Mouse (Mus musculus) CH12.LX (cell line): ENCODE data around the gene Tsnaxip1. TPM values are rescaled to one million over a fixed set of nuclear protein-coding genes. Genes with fewer than 3 reads are reported as not detected.

Experiments used
- DNase-seq: peaks from one replicate; pipeline ENCODE4 v3.0.0-alpha.2; 2013; ENCODE audit errors: extremely low read depth
- H3K27ac ChIP-seq: 2 replicates; pipeline ENCODE4 v1.5.1; 2012; ENCODE audit warnings: low read depth, mild to moderate bottlenecking, control low read depth, moderate library complexity; ENCODE audit not compliant: insufficient read depth
- H3K27me3 ChIP-seq: replicated peaks from 2 replicates; pipeline ENCODE3; 2012; ENCODE audit warnings: inconsistent platforms
- H3K36me3 ChIP-seq, 2 experiments: replicated peaks in 1 of 2; 2 replicates each; pipeline versions ENCODE3 to v1.6.1; 2012; ENCODE audit warnings: inconsistent platforms in 1 of 2, low read length in 1 of 2, mild to moderate bottlenecking in 1 of 2, mixed read lengths in 1 of 2, moderate library complexity in 1 of 2; ENCODE audit not compliant: control insufficient read depth in 1 of 2, insufficient read depth in 1 of 2
- H3K4me1 ChIP-seq, 2 experiments: 2 replicates each; pipeline ENCODE4 v1.6.1; 2012; ENCODE audit warnings: inconsistent platforms in 1 of 2, moderate library complexity in 1 of 2; ENCODE audit not compliant: insufficient read depth in 2 of 2, control insufficient read depth in 1 of 2
- H3K4me2 ChIP-seq: 2 replicates; pipeline ENCODE4 v1.6.1; 2012; ENCODE audit warnings: low read depth, mild to moderate bottlenecking, control low read depth; ENCODE audit not compliant: poor library complexity, insufficient read depth, severe bottlenecking
- H3K4me3 ChIP-seq, 3 experiments: fragments of 150-350 bp in 1 of 3; sonication (generic) in 1 of 3; replicated peaks in 1 of 3; 2 replicates each; pipeline versions ENCODE3 to v1.5.1; 2011 to 2012; ENCODE audit warnings: low read depth in 2 of 3, low read length in 2 of 3, mild to moderate bottlenecking in 2 of 3, moderate library complexity in 2 of 3, control low read depth in 1 of 3, improper control_type of control experiment in 1 of 3, inconsistent platforms in 1 of 3, mixed read lengths in 1 of 3; ENCODE audit not compliant: poor library complexity in 1 of 3
- H3K79me2 ChIP-seq: replicated peaks from 2 replicates; pipeline ENCODE4 v1.6.1; 2012; ENCODE audit warnings: mild to moderate bottlenecking, moderate library complexity; ENCODE audit not compliant: control insufficient read depth, poor library complexity, insufficient read depth, severe bottlenecking; ENCODE audit errors: extremely low read depth
- H3K9ac ChIP-seq: 2 replicates; pipeline ENCODE4 v1.6.1; 2012; ENCODE audit warnings: low read depth, mild to moderate bottlenecking, control low read depth, moderate library complexity; ENCODE audit not compliant: insufficient read depth
- H3K9me3 ChIP-seq: replicated peaks from 2 replicates; pipeline ENCODE3; 2012; ENCODE audit warnings: low read length, inconsistent platforms, mixed read lengths
- CHD1 ChIP-seq: IDR thresholded peaks from 2 replicates; pipeline ENCODE4 v1.6.1; 2012; ENCODE audit warnings: low read depth, low read length, improper control_type of control experiment, inconsistent platforms
- CHD2 ChIP-seq: IDR thresholded peaks from 2 replicates; pipeline ENCODE4 v1.6.1; 2011; ENCODE audit warnings: low read length, improper control_type of control experiment
- CTCF ChIP-seq, 2 experiments: IDR thresholded peaks in 1 of 2; conservative IDR thresholded peaks in 1 of 2; 2 replicates each; pipeline ENCODE4 v1.5.1; 2011 to 2012; ENCODE audit warnings: low read depth in 2 of 2, low read length in 2 of 2, improper control_type of control experiment in 1 of 2, inconsistent platforms in 1 of 2, mild to moderate bottlenecking in 1 of 2, moderate library complexity in 1 of 2
- E2F4 ChIP-seq: IDR thresholded peaks from 2 replicates; pipeline ENCODE4 v1.6.1; 2011; ENCODE audit warnings: low read depth, low read length, improper control_type of control experiment; ENCODE audit not compliant: insufficient replicate concordance
- ELF1 ChIP-seq: IDR thresholded peaks from 2 replicates; pipeline ENCODE4 v1.6.1; 2014; ENCODE audit warnings: low read depth, mild to moderate bottlenecking, inconsistent platforms, low read length, improper control_type of control experiment
- EP300 ChIP-seq: IDR thresholded peaks from 2 replicates; pipeline ENCODE4 v1.6.1; 2011; ENCODE audit warnings: low read length, improper control_type of control experiment
- ETS1 ChIP-seq: conservative IDR thresholded peaks from 2 replicates; pipeline ENCODE4 v1.6.1; 2012; ENCODE audit warnings: low read depth, mild to moderate bottlenecking, inconsistent platforms, low read length, improper control_type of control experiment, moderate library complexity
- GABPA ChIP-seq: IDR thresholded peaks from 2 replicates; pipeline ENCODE4 v1.6.1; 2012; ENCODE audit warnings: low read depth, low read length, improper control_type of control experiment, inconsistent platforms; ENCODE audit not compliant: insufficient replicate concordance
- HCFC1 ChIP-seq: IDR thresholded peaks from 2 replicates; pipeline ENCODE4 v1.6.1; 2012; ENCODE audit warnings: low read depth, mild to moderate bottlenecking, inconsistent platforms, low read length, improper control_type of control experiment
- IRF4 ChIP-seq: IDR thresholded peaks from 2 replicates; pipeline ENCODE4 v1.6.1; 2014; ENCODE audit warnings: low read depth, mild to moderate bottlenecking, inconsistent platforms, low read length, improper control_type of control experiment
- JUN ChIP-seq: IDR thresholded peaks from 2 replicates; pipeline ENCODE4 v1.6.1; 2011; ENCODE audit warnings: low read depth, mild to moderate bottlenecking, low read length, improper control_type of control experiment, moderate library complexity; ENCODE audit not compliant: insufficient read depth
- JUND ChIP-seq: conservative IDR thresholded peaks from 2 replicates; pipeline ENCODE4 v1.6.1; 2011; ENCODE audit warnings: low read depth, low read length, improper control_type of control experiment
- KAT2A ChIP-seq: IDR thresholded peaks from 2 replicates; pipeline ENCODE4 v1.6.1; 2012; ENCODE audit warnings: low read length, improper control_type of control experiment, inconsistent platforms; ENCODE audit not compliant: insufficient replicate concordance
- MAFK ChIP-seq: IDR thresholded peaks from 2 replicates; pipeline ENCODE4 v1.6.1; 2011; ENCODE audit warnings: low read length, improper control_type of control experiment; ENCODE audit not compliant: insufficient replicate concordance
- MAX ChIP-seq: IDR thresholded peaks from 2 replicates; pipeline ENCODE4 v1.6.1; 2011; ENCODE audit warnings: low read length, improper control_type of control experiment
- MAZ ChIP-seq: IDR thresholded peaks from 2 replicates; pipeline ENCODE4 v1.6.1; 2012; ENCODE audit warnings: low read depth, mild to moderate bottlenecking, inconsistent platforms, low read length, improper control_type of control experiment, moderate library complexity
- MEF2A ChIP-seq: IDR thresholded peaks from 2 replicates; pipeline ENCODE4 v1.6.1; 2014; ENCODE audit warnings: low read depth, mild to moderate bottlenecking, inconsistent platforms, low read length, improper control_type of control experiment, borderline replicate concordance
- MXI1 ChIP-seq: IDR thresholded peaks from 2 replicates; pipeline ENCODE4 v1.6.1; 2011; ENCODE audit warnings: mild to moderate bottlenecking, low read depth, low read length, improper control_type of control experiment
- MYC ChIP-seq: IDR thresholded peaks from 2 replicates; pipeline ENCODE4 v1.6.1; 2011; ENCODE audit warnings: low read depth, mild to moderate bottlenecking, improper control_type of control experiment, low read length
- NELFE ChIP-seq: IDR thresholded peaks from 2 replicates; pipeline ENCODE4 v1.6.1; 2011; ENCODE audit warnings: low read depth, low read length, improper control_type of control experiment
- NRF1 ChIP-seq: IDR thresholded peaks from 2 replicates; pipeline ENCODE4 v1.6.1; 2014; ENCODE audit warnings: low read depth, mild to moderate bottlenecking, inconsistent platforms, low read length, improper control_type of control experiment, moderate library complexity
- POLR2A ChIP-seq: IDR thresholded peaks from 2 replicates; pipeline ENCODE4 v1.6.1; 2011; ENCODE audit warnings: low read depth, mild to moderate bottlenecking, improper control_type of control experiment, low read length
- POLR2AphosphoS2 ChIP-seq: IDR thresholded peaks from 2 replicates; pipeline ENCODE4 v1.6.1; 2011; ENCODE audit warnings: low read depth, low read length, improper control_type of control experiment
- SIN3A ChIP-seq: IDR thresholded peaks from 2 replicates; pipeline ENCODE4 v1.6.1; 2012; ENCODE audit warnings: low read length, improper control_type of control experiment, inconsistent platforms
- SMC3 ChIP-seq: IDR thresholded peaks from 2 replicates; pipeline ENCODE4 v1.6.1; 2011; ENCODE audit warnings: low read depth, low read length, improper control_type of control experiment
- TBP ChIP-seq: conservative IDR thresholded peaks from 2 replicates; pipeline ENCODE4 v1.6.1; 2011; ENCODE audit warnings: low read depth, low read length, improper control_type of control experiment
- TCF12 ChIP-seq: IDR thresholded peaks from 2 replicates; pipeline ENCODE4 v1.6.1; 2014; ENCODE audit warnings: low read depth, mild to moderate bottlenecking, inconsistent platforms, low read length, improper control_type of control experiment
- UBTF ChIP-seq: IDR thresholded peaks from 2 replicates; pipeline ENCODE4 v1.6.1; 2012; ENCODE audit warnings: low read depth, mild to moderate bottlenecking, inconsistent platforms, low read length, improper control_type of control experiment, moderate library complexity
- USF1 ChIP-seq: IDR thresholded peaks from 2 replicates; pipeline ENCODE4 v1.6.1; 2014; ENCODE audit warnings: low read depth, mild to moderate bottlenecking, inconsistent platforms, low read length, improper control_type of control experiment
- USF2 ChIP-seq: conservative IDR thresholded peaks from 2 replicates; pipeline ENCODE4 v1.6.1; 2011; ENCODE audit warnings: low read depth, low read length, improper control_type of control experiment
- ZKSCAN1 ChIP-seq: IDR thresholded peaks from 2 replicates; pipeline ENCODE4 v1.6.1; 2012; ENCODE audit warnings: low read depth, inconsistent platforms, low read length, improper control_type of control experiment, borderline replicate concordance
- ZMIZ1 ChIP-seq: IDR thresholded peaks from 2 replicates; pipeline ENCODE4 v1.6.1; 2012; ENCODE audit warnings: low read depth, mild to moderate bottlenecking, inconsistent platforms, low read length, improper control_type of control experiment
- ZNF384 ChIP-seq: IDR thresholded peaks from 2 replicates; pipeline ENCODE4 v1.6.1; 2012; ENCODE audit warnings: low read depth, low read length, improper control_type of control experiment, inconsistent platforms
- dilution Hi-C: fragments of 300-500 bp; cut with MboI; formaldehyde crosslinking; loops from 2 replicates; pipeline ENCODE4 v1.14.3; 2020; ENCODE audit warnings: low sequenced_read_pairs; ENCODE audit not compliant: extremely low pct_unique_long_range_greater_than_20kb, extremely low pct_ligation_motif_present
- in situ Hi-C: fragments of 300-500 bp; cut with MboI; formaldehyde crosslinking; loops from 3 replicates; pipeline ENCODE4 v1.14.3; 2019; ENCODE audit warnings: low sequenced_read_pairs, low pct_ligation_motif_present, low pct_unique_long_range_greater_than_20kb, mixed read lengths
- polyA plus RNA-seq: library from polyadenylated mRNA; unstranded; fragments of >175 nt; gene quantifications from 2 replicates; pipeline ENCODE4 v1.2.1, GENCODE M21; 2012; ENCODE audit warnings: low read depth; ENCODE audit not compliant: insufficient read length
- total RNA-seq, 2 experiments: library from RNA; depleted of rRNA; stranded (reverse); fragments of 300-350 nt in 1 of 2; fragments of >200 nt in 1 of 2; gene quantifications; 2 replicates each; pipeline ENCODE4 v1.2.3; 2012 to 2014

Tsnaxip1 gene
- total and polyA plus RNA-seq, 3 experiments: 0.13 to 0.50 (median 0.13) TPM

DNA sequence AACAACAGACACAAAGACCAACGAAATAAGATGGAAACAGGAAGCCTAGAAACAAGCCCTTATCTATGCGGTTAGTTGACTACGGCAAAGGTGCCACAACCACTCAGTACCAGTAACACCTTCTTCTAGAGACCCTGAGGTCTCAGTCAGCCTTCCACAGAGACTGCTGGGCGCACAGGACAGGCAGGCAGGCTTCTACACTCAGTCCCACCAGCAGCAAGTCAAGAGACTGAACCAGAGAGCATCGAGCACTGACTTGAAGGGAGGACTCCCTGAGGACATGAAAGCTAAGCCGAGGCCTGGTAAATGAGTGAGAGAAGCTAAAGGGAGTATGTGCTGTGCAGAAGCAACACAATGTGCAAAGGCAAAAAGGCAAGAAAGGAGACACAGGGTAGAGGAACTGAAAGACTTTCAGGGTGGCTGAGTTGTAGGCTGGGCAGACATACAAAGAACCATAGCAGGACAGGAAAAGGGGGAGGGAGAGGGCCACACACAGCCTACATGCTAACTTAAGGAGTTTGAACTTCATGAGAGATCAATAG is 17.2 kb upstream of the Tsnaxip1 start:
- H3K4me1 ChIP-seq: peaks cover 15 to 62% of the 10 kb centered on the region in 2 experiments
- peak; percentile 76 for DNase-seq
- no peak for TF ChIP-seq NELFE
- no peak for TF ChIP-seq USF2
- no peak for TF ChIP-seq JUND
- no peak for TF ChIP-seq ZMIZ1
- TF ChIP-seq MAX: no peak
- TF ChIP-seq USF1: no peak
- no peak for TF ChIP-seq ZKSCAN1
- no peak for TF ChIP-seq CHD2
- TF ChIP-seq CTCF (conservative IDR thresholded peaks at IDR 0.05 in 1 of 2, IDR thresholded peaks at IDR 0.05 in 1 of 2; ENCODE audit: low read depth in 2 of 2, low read length in 2 of 2): no peak
- no peak for TF ChIP-seq HCFC1
- no peak for TF ChIP-seq ETS1
- no peak for TF ChIP-seq UBTF
- no peak; the same call in 1 of the 2 replicates for TF ChIP-seq MEF2A
- TF ChIP-seq TCF12: peak; percentile 18; the same call in 1 of the 2 replicates
- no peak for TF ChIP-seq SMC3
- no peak for TF ChIP-seq POLR2AphosphoS2
- TF ChIP-seq MAZ: no peak
- peak; percentile 44; the same call in 1 of the 2 replicates for TF ChIP-seq SIN3A
- no peak for TF ChIP-seq ZNF384
- 0 out of 2 replicates have a peak, but pooled peaks have one; percentile 19 for TF ChIP-seq MAFK
- TF ChIP-seq MYC: no peak; the same call in 1 of the 2 replicates
- no peak for TF ChIP-seq JUN
- no peak for TF ChIP-seq TBP
- no peak for TF ChIP-seq CHD1
- TF ChIP-seq MXI1: peak; percentile 57; the same call in 1 of the 2 replicates
- peak; percentile 33; the same call in 1 of the 2 replicates for TF ChIP-seq POLR2A
- TF ChIP-seq IRF4: peak; percentile 87; the same call in 1 of the 2 replicates
- no peak for TF ChIP-seq ELF1
- 0 out of 2 replicates have a peak, but pooled peaks have one; percentile 15 for TF ChIP-seq KAT2A
- peak; percentile 68 for TF ChIP-seq EP300
- TF ChIP-seq E2F4: no peak
- no peak for TF ChIP-seq GABPA
- no peak for TF ChIP-seq NRF1
- peaks cover 20% of the 10 kb centered on the region for H3K79me2 ChIP-seq
- in situ Hi-C loops: no loop called here
- dilution Hi-C loops: no loop called here
- no peaks in the 10 kb centered on the region for H3K27me3 ChIP-seq
- H3K4me3 ChIP-seq: peak overlapping the region; percentile 14 to 39 (median 23)
- no peaks in the 10 kb centered on the region for H3K9me3 ChIP-seq
- H3K27ac ChIP-seq: peak overlapping the region; percentile 97
- peak overlapping the region; percentile 55 for H3K9ac ChIP-seq
- peaks cover 3 to 51% of the 10 kb centered on the region in 2 experiments for H3K36me3 ChIP-seq
- peak overlapping the region; percentile 98 for H3K4me2 ChIP-seq
